ENCODE assay signal across 28 mouse cellular contexts in the genomic region with DNA sequence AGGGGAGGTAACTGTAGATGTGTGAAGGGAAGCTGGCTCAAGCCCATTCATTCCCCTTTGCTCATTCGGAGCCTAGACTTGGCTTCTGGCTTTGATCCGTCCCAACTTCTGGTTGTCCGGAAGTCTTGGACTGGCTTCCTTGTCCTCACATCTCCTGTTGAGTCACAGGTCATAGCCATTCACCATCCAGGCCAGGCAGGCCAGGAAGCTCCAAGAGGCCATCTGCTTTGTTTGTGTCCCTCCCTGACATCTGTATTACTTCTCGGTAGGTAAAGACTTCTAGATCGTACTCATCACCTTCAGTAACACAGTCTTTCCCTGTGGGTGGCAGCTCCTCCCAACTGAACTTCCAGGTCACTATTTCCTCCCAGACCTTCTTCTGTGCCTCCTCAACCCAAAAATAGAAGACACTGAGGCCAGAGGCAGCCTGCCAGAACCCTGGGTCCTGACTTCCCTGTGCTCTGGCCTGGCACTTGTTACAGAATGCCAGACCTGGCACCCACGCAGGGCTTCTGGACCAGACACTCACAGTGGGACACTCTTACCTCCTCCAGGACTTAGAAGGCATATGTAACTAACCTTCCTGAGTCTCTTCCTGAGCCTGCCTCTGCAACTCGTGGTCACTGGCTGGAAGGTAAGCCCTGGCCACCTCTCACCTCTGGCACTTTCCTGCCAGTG. TPM values are rescaled to one million over a fixed set of nuclear protein-coding genes. Genes with fewer than 3 reads are reported as not detected.
DNase-seq lines count a peak whose midpoint lies in the region; ATAC-seq lines count a peak whose summit lies in the region.
"Had no signal": no experiment of that assay in that cellular context is flagged by ENCODE, and none has a peak within 500 bp of the region (broad histone marks: within the 10 kb centered on the region; RNA-seq: fewer than 3 reads in every experiment).

No protein-coding gene starts in this region.

- H3K27ac ChIP-seq in heart, embryonic 10.5 days = no peak overlapping the region
- H3K27ac ChIP-seq in heart, embryonic 12.5 days (ENCODE audit: poor library complexity, severe bottlenecking) = no peak overlapping the region
- H3K27ac ChIP-seq: embryonic facial prominence, embryonic 10.5 days; forebrain, embryonic 12.5 days; hindbrain, embryonic 13.5 days; liver, embryonic 14.5 days; lung, embryonic 15.5 days had no signal

- no peak overlapping the region for H3K4me2 ChIP-seq in heart, embryonic 12.5 days
- H3K4me2 ChIP-seq: forebrain, embryonic 12.5 days; hindbrain, embryonic 13.5 days; kidney, embryonic 15.5 days; lung, embryonic 15.5 days had no signal

- 71% methylated on average over 7 of the region's 7 CpGs for WGBS in heart, embryonic 10.5 days
- 66% methylated on average over 7 of the region's 7 CpGs for WGBS in heart, embryonic 12.5 days

- ATAC-seq in heart, embryonic 12.5 days (ENCODE audit: insufficient number of reproducible peaks, low FRiP score) = no peak
- ATAC-seq: CD4-positive, CD25-positive, alpha-beta regulatory T cell, adult 4 months; inflammation-experienced regulatory T-cells, adult 6 months; Patski had no signal

- peak; percentile 11 for DNase-seq in adrenal gland, postnatal 14 days
- no peak for DNase-seq in adrenal gland, adult 18-20 months (ENCODE audit: low spot score in 2 of 2)
- DNase-seq in heart, embryonic 10.5 days (ENCODE audit: low spot score) = peak; percentile 62
- DNase-seq in cerebellum, adult 11 months = peak; percentile 66
- DNase-seq in cerebellum, postnatal 10 days = peak; percentile 82 to 91
- no peak for DNase-seq in gastrocnemius, postnatal 10 days
- no peak for DNase-seq in urinary bladder, postnatal 25 days (ENCODE audit: low spot score)
- DNase-seq: heart, postnatal 10 days; lung, postnatal 4 days; thymus, postnatal 36 days had no signal

- H3K36me3 ChIP-seq in heart, embryonic 10.5 days = no peaks in the 10 kb centered on the region
- no peaks in the 10 kb centered on the region for H3K36me3 ChIP-seq in heart, embryonic 12.5 days
- H3K36me3 ChIP-seq: embryonic facial prominence, embryonic 10.5 days; forebrain, embryonic 12.5 days; hindbrain, embryonic 13.5 days; kidney, embryonic 15.5 days; lung, embryonic 15.5 days had no signal

- no peaks in the 10 kb centered on the region for H3K27me3 ChIP-seq in heart, embryonic 10.5 days (ENCODE audit: insufficient read depth, poor library complexity, severe bottlenecking)
- no peaks in the 10 kb centered on the region for H3K27me3 ChIP-seq in heart, embryonic 12.5 days (replicated peaks)
- H3K27me3 ChIP-seq: forebrain, embryonic 12.5 days; hindbrain, embryonic 13.5 days; kidney, embryonic 15.5 days; lung, embryonic 15.5 days had no signal

- H3K4me1 ChIP-seq in heart, embryonic 10.5 days = peaks cover 12% of the 10 kb centered on the region
- H3K4me1 ChIP-seq in heart, embryonic 12.5 days (replicated peaks) = peaks cover 18% of the 10 kb centered on the region
- H3K4me1 ChIP-seq: embryonic facial prominence, embryonic 10.5 days; forebrain, embryonic 12.5 days; hindbrain, embryonic 13.5 days; lung, embryonic 15.5 days had no signal

- no peak overlapping the region for H3K4me3 ChIP-seq in heart, embryonic 10.5 days
- H3K4me3 ChIP-seq in heart, embryonic 12.5 days = no peak overlapping the region
- H3K4me3 ChIP-seq: embryonic facial prominence, embryonic 10.5 days; forebrain, embryonic 12.5 days; heart, adult 2 months; hindbrain, embryonic 13.5 days; kidney, embryonic 15.5 days; lung, embryonic 15.5 days had no signal

- no peaks in the 10 kb centered on the region for H3K9me3 ChIP-seq in heart, embryonic 10.5 days
- H3K9me3 ChIP-seq in heart, embryonic 12.5 days (replicated peaks) = no peaks in the 10 kb centered on the region
- H3K9me3 ChIP-seq: embryonic facial prominence, embryonic 10.5 days; forebrain, embryonic 12.5 days; hindbrain, embryonic 13.5 days; kidney, embryonic 15.5 days; lung, embryonic 15.5 days had no signal

- no peak overlapping the region for H3K9ac ChIP-seq in heart, embryonic 12.5 days
- H3K9ac ChIP-seq: forebrain, embryonic 12.5 days; hindbrain, embryonic 13.5 days; kidney, embryonic 15.5 days; liver, embryonic 14.5 days; lung, embryonic 15.5 days had no signal

RNA-seq across cellular contexts. Expression of gene A630023A22Rik, which starts 16.6 kb away (rescaled TPM):
- total RNA-seq in adrenal gland, postnatal 14 days (2021) = not detected in 2 replicates
- not detected for total RNA-seq in adrenal gland, adult 18-20 months (2021)
- polyA plus RNA-seq in heart, embryonic 10.5 days (2016; fragmentation: Nextera tagmentation; extraction: Ambion mirVana) = not detected in 2 replicates
- polyA plus RNA-seq in heart, embryonic 12.5 days (2016; fragmentation: Nextera tagmentation; extraction: Ambion mirVana) = not detected in 2 replicates
- not detected for total RNA-seq in gastrocnemius, postnatal 10 days (2021)
- total RNA-seq: common myeloid progenitor, adult 5-6 weeks; ES-E14; gastrocnemius, adult 8-10 months; heart, adult 2 months; heart, postnatal 10 days; layer of hippocampus, postnatal 25 days; left cerebral cortex, postnatal 14 days had no signal
- polyA plus RNA-seq: brain, embryonic 14.5 days; CD4-positive, CD25-positive, alpha-beta regulatory T cell, adult 4 months; embryonic facial prominence, embryonic 10.5 days; forebrain, embryonic 12.5 days; heart, adult 2 months; hindbrain, embryonic 13.5 days; inflammation-experienced regulatory T-cells, adult 6 months; limb, embryonic 14.5 days; liver, embryonic 14.5 days; lung, embryonic 15.5 days had no signal

RNA-seq across cellular contexts. Expression of gene Npy4r, which starts 33.1 kb away (rescaled TPM):
- 0.41 and 0.44 TPM in 2 replicates for total RNA-seq in adrenal gland, postnatal 14 days (2021)
- under 1 TPM in 1 of 2 experiments, not detected in 1; 0.10 TPM for total RNA-seq in adrenal gland, adult 18-20 months (2021)
- polyA plus RNA-seq in heart, embryonic 10.5 days (2016; fragmentation: Nextera tagmentation; extraction: Ambion mirVana) = 0.04 and 0.05 TPM in 2 replicates
- 0.19 and 0.22 TPM in 2 replicates for polyA plus RNA-seq in heart, embryonic 12.5 days (2016; fragmentation: Nextera tagmentation; extraction: Ambion mirVana)
- under 1 TPM; 0.16 TPM for total RNA-seq in gastrocnemius, postnatal 10 days (2021)
- total RNA-seq: common myeloid progenitor, adult 5-6 weeks; layer of hippocampus, postnatal 25 days; left cerebral cortex, postnatal 14 days had no signal
- polyA plus RNA-seq: CD4-positive, CD25-positive, alpha-beta regulatory T cell, adult 4 months; embryonic facial prominence, embryonic 10.5 days; forebrain, embryonic 12.5 days; inflammation-experienced regulatory T-cells, adult 6 months had no signal

RNA-seq across cellular contexts. Expression of gene Anxa8, which starts 33.4 kb away (rescaled TPM):
- total RNA-seq in adrenal gland, postnatal 14 days (2021) = 7.0 and 8.9 TPM in 2 replicates
- total RNA-seq in adrenal gland, adult 18-20 months (2021) = 1 to 10 TPM; 2.3 to 2.7 TPM
- 0.49 and 0.53 TPM in 2 replicates for polyA plus RNA-seq in heart, embryonic 10.5 days (2016; fragmentation: Nextera tagmentation; extraction: Ambion mirVana)
- polyA plus RNA-seq in heart, embryonic 12.5 days (2016; fragmentation: Nextera tagmentation; extraction: Ambion mirVana) = 0.61 and 0.74 TPM in 2 replicates
- 1 to 10 TPM in 1 of 2 experiments, under 1 TPM in 1; 0.28 to 1.3 TPM for total RNA-seq in gastrocnemius, postnatal 10 days (2021)
- total RNA-seq: common myeloid progenitor, adult 5-6 weeks had no signal
- polyA plus RNA-seq: CD4-positive, CD25-positive, alpha-beta regulatory T cell, adult 4 months; hindbrain, embryonic 13.5 days; inflammation-experienced regulatory T-cells, adult 6 months had no signal

Comparison
In these comparisons a context has a peak if more than half of its experiments do, and no peak if none do; other contexts are left out.
1. DNase-seq: peak in adrenal gland, postnatal 14 days (single experiment), heart, embryonic 10.5 days (single experiment), cerebellum, adult 11 months (single experiment) and cerebellum, postnatal 10 days (2 of 2); none in adrenal gland, adult 18-20 months (0 of 2), gastrocnemius, postnatal 10 days (single experiment) and urinary bladder, postnatal 25 days (single experiment).